Mouse (Mus musculus) cerebellum, adult 2 months (tissue): ENCODE results near the gene Olfml2b.

Source experiments
- CTCF ChIP-seq: fragments of 200-500 bp; IDR thresholded peaks from 2 replicates; pipeline ENCODE4 v1.5.1; 2011; ENCODE audit warnings: low read depth, mild to moderate bottlenecking, control low read depth, low read length, moderate library complexity, borderline replicate concordance; ENCODE audit not compliant: insufficient read depth
- POLR2A ChIP-seq: fragments of 200-500 bp; IDR thresholded peaks from 2 replicates; pipeline ENCODE4 v1.6.1; 2011; ENCODE audit warnings: low read length, control low read depth, borderline replicate concordance; ENCODE audit not compliant: insufficient read depth

GRCm38 (mm10) chr1:170709969-170710368 lies 65.6 kb downstream of the Olfml2b start:
- TF ChIP-seq CTCF: no peak
- TF ChIP-seq POLR2A: no peak
